Mouse (Mus musculus) T-cell, adult 2 months (primary cell): ENCODE data around the gene Gm8232.
"Not testable (repeated sequence)": the region's sequence is repeated elsewhere in the genome, so short reads cannot be mapped to it uniquely, and the experiment has no call there.

Source experiments
- DNase-seq: peaks from one replicate; pipeline ENCODE4 v3.0.0; 2022; ENCODE audit warnings: low spot score

The Gm8232 gene

DNA sequence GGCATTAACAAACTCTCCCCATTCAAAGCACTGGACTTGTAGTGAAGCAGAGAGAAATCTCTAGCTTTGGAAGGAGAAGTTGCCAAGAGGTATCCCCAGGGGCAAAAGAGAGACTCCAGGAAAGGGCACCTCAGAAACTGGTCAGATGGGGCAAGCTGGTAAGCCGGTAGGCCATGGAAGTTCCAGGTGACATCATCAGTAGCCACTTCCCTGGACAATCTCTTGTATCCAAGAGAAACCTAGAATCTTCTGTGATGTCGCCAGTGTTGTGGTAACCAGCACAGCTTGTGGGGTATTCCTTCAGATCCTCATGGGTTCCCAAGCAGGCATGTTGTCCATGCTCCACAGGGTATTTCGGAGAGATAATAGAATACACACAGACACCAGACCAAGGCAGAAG lies at the start of gene Gm8232:
TSS of gene Gm8232 (plus strand) at position 301 of the 400 bp plus-strand sequence.
- not testable (repeated sequence) for DNase-seq

DNA sequence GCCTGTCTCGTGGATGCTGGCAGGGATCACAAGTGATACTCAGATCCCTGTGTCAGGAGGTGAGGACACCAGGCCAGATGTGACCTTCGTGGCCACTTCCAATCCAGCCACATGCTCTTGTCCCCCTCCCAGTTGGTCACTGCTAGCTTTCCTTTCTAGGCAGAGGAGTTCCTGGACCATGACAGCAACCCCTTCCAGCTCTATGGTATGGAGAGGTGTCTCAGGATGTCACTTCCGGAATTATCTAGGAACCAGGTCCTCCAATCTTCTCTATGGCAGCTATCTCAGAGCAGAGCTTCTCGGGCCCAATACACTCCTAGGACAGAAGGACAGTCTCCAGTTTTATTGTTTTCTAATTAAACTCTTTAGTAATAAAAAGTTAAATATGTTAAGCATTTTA lies 49.2 kb upstream of the Gm8232 start:
- DNase-seq: not testable (repeated sequence)

- DNase-seq: not testable (repeated sequence)
These were observed 22.8 kb upstream of the Gm8232 start, which contains the start of gene Gm3371 for GRCm38 (mm10) chr14:44410588-44410987. Gm3371 (minus strand) TSS chr14:44410688.
